Mouse (Mus musculus) myocyte (in vitro differentiated cells): ENCODE results near the gene Spock1.

ENCODE experiments used
- CEBPB ChIP-seq: IDR thresholded peaks from 2 replicates; pipeline ENCODE4 v1.6.1; 2011; ENCODE audit warnings: mild to moderate bottlenecking, moderate library complexity; ENCODE audit not compliant: poor library complexity, insufficient read depth, severe bottlenecking
- E2F4 ChIP-seq: IDR thresholded peaks from one replicate; pipeline ENCODE4 v1.6.1; 2011; ENCODE audit warnings: mild to moderate bottlenecking, control low read depth, moderate library complexity; ENCODE audit not compliant: insufficient read depth
- MAX ChIP-seq: IDR thresholded peaks from one replicate; pipeline ENCODE4 v1.6.1; 2011; ENCODE audit warnings: low read depth, mild to moderate bottlenecking, control low read depth
- MYOG ChIP-seq, 3 experiments: IDR thresholded peaks; one replicate each; pipeline ENCODE4 v1.6.1; 2011; ENCODE audit warnings: control low read depth in 2 of 3, low read depth in 2 of 3, mild to moderate bottlenecking in 2 of 3; ENCODE audit not compliant: insufficient read length in 2 of 3, control insufficient read depth in 1 of 3, insufficient read depth in 1 of 3
- POLR2A ChIP-seq: IDR thresholded peaks from one replicate; pipeline ENCODE4 v1.6.1; 2011; ENCODE audit warnings: low read depth, mild to moderate bottlenecking, control low read depth, moderate library complexity; ENCODE audit not compliant: insufficient read length
- POLR2AphosphoS2 ChIP-seq: IDR thresholded peaks from one replicate; pipeline ENCODE4 v1.6.1; 2011; ENCODE audit warnings: low read depth, control low read depth; ENCODE audit not compliant: insufficient read length
- REST ChIP-seq: IDR thresholded peaks from one replicate; pipeline ENCODE4 v1.6.1; 2011; ENCODE audit warnings: mild to moderate bottlenecking, control low read depth, moderate library complexity; ENCODE audit not compliant: insufficient read depth, insufficient read length
- SRF ChIP-seq: IDR thresholded peaks from one replicate; pipeline ENCODE4 v1.6.1; 2011; ENCODE audit warnings: low read depth; ENCODE audit not compliant: control insufficient read depth, insufficient read length
- TCF12 ChIP-seq: IDR thresholded peaks from one replicate; pipeline ENCODE4 v1.6.1; 2011; ENCODE audit warnings: mild to moderate bottlenecking, control low read depth; ENCODE audit not compliant: poor library complexity, insufficient read depth, severe bottlenecking
- USF1 ChIP-seq: IDR thresholded peaks from one replicate; pipeline ENCODE4 v1.6.1; 2011; ENCODE audit warnings: low read depth, mild to moderate bottlenecking, control low read depth, moderate library complexity

GRCm38 (mm10) chr13:57496778-57497177 lies 411.4 kb downstream of the Spock1 start:
- no peak for TF ChIP-seq CEBPB
- TF ChIP-seq SRF = no peak
- TF ChIP-seq POLR2A = no peak
- no peak for TF ChIP-seq USF1
- TF ChIP-seq MAX = no peak
- no peak for TF ChIP-seq E2F4
- no peak for TF ChIP-seq POLR2AphosphoS2
- no peak for TF ChIP-seq REST
- TF ChIP-seq MYOG (IDR thresholded peaks at IDR 0.05; ENCODE audit: control insufficient read depth in 1 of 3, insufficient read depth in 1 of 3, insufficient read length in 2 of 3, low read depth in 2 of 3) = no peak
- TF ChIP-seq TCF12 = no peak
